Mouse (Mus musculus) CD4-positive naive resting alpha-beta T cell, adult 57 days (primary cell): ENCODE measurements around the gene Serpina10. TPM values are rescaled to one million over a fixed set of nuclear protein-coding genes. Genes with fewer than 3 reads are reported as not detected.

Source experiments
- total RNA-seq: library from RNA; stranded (reverse); gene quantifications from one replicate; pipeline ENCODE4 v1.2.4, GENCODE M21; 2023

The Serpina10 gene
- not detected for total RNA-seq

GRCm38 (mm10) chr12:103631203-103631612 lies at the start of gene Serpina10:
Gene Serpina10 (minus strand): TSS chr12:103631444.

GRCm38 (mm10) chr12:103676039-103676438 lies 44.8 kb upstream of the Serpina10 start, which contains the start of gene Serpina16:
Gene Serpina16 (minus strand): TSS chr12:103676139.

GRCm38 (mm10) chr12:103656848-103657626 lies 25.8 kb upstream of the Serpina10 start, which contains the start of gene Serpina6:
Gene Serpina6 (minus strand): TSS chr12:103657212.

Other genes starting within 250 kb of the Serpina10 start
- 1.3 TPM for gene Otub2, start 242.8 kb downstream of the Serpina10 start, total RNA-seq
- 10.2 TPM for gene 9330161L09Rik, start 223.6 kb downstream of the Serpina10 start, total RNA-seq
- gene Ddx24, start 205.6 kb downstream of the Serpina10 start, total RNA-seq = 199 TPM
- 137 TPM for gene Ifi27, start 197.2 kb downstream of the Serpina10 start, total RNA-seq
- 242 TPM for gene Ifi27l2a, start 187.8 kb downstream of the Serpina10 start, total RNA-seq
- gene Ifi27l2b, start 174.2 kb downstream of the Serpina10 start, total RNA-seq = not detected
- gene Ppp4r4, start 99.2 kb downstream of the Serpina10 start, total RNA-seq = not detected
- not detected for gene Serpina6, start 25.8 kb upstream of the Serpina10 start, total RNA-seq
- gene Serpina16, start 44.7 kb upstream of the Serpina10 start, total RNA-seq = not detected
- not detected for gene Serpina1f, start 64.1 kb upstream of the Serpina10 start, total RNA-seq
- gene Serpina1d, start 142.1 kb upstream of the Serpina10 start, total RNA-seq = not detected
- not detected for gene Serpina1b, start 198.9 kb upstream of the Serpina10 start, total RNA-seq
- gene Serpina1a, start 232.1 kb upstream of the Serpina10 start, total RNA-seq = not detected